Mouse (Mus musculus): ENCODE measurements at regions not wholly inside any gene's neighbourhood (a gene's known extent, or its start where the extent isn't known, plus 50 kb on each side); places are given as distances from the start of the nearest gene placed in this dataset.

- DNase-seq (ENCODE audit: low spot score in 2 of 2), result no peak
These were observed 527.9 kb upstream of the Mpdz start for GRCm38 (mm10) chr4:81970472-81970871.

DNA sequence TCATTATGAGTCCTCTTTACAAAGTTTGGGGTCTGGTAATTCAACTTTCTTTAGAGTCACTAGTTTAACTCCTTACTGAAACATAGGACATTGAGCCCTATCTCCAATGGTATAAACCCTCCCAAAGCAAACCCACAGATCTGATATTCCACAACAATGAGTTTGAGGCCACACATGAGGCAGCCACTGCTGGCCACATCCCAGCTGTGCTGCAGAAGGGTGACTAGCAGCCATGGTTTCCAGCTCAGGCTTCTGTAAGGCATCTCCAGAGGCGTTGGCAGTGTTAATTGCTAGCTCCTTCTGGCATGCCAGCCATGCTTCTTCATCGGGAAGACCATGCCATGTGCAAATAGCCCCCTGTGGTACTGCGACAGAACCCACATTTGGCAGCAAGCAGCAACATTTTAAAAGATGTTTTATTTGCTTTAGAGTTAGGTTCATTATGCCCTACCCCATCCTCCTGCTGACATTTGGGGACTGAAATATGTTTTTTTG lies 527.1 kb upstream of the Mpdz start:
- no peak for DNase-seq (ENCODE audit: low spot score in 2 of 2)

DNA sequence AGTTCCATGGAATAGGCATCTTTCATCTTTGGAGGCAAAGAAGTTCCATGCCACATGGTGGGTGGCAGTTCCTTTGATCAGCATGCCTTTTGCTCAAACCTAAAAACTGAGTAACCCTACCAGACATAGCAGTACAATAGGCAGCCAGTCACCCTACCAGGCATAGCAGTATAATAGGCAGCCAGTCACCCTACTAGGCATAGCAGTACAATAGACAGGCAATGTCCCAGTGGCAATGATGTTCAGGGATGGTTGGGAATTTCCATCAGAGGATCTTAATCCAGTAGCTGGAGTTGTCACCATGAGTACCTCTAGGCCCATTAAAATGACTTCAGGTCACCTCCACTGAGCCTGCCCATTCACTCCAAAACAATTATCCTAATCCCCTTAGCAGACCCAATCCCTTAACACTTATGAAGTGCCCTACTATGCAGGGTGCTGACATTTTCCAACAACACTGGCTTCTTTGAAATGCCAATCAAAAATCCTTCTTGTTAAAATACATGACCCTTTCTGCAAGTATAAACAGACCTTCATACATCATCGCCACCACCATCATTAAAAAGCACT lies 523.5 kb upstream of the Mpdz start:
- no peak for DNase-seq (ENCODE audit: low spot score in 2 of 2)

DNA sequence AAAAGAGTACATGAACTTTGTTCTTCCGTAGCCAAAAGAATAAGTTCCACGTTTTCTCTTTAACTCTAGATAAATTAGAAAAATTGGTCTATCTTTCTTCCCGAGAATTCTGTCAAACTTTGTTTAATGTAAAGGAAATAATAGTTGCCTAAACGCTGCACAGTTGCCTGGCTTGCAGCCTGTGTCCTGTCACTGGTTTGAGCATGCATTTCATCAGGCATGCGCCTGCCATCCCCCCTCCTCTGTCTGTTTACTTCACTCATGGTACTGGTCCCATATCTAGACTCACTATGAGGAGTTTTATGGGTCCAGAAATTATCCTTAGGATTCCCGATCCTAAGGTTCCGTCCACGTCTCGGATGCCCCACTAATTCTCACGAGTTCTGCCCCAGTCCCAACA lies 520.5 kb upstream of the Mpdz start:
- no peak for DNase-seq (ENCODE audit: low spot score in 2 of 2)

GRCm38 (mm10) chr4:81962586-81962985 lies 520.0 kb upstream of the Mpdz start:
- DNase-seq (ENCODE audit: low spot score in 2 of 2), result no peak

- no peak for DNase-seq (ENCODE audit: low spot score in 2 of 2)
These were observed 518.2 kb upstream of the Mpdz start for GRCm38 (mm10) chr4:81960552-81961534.

DNA sequence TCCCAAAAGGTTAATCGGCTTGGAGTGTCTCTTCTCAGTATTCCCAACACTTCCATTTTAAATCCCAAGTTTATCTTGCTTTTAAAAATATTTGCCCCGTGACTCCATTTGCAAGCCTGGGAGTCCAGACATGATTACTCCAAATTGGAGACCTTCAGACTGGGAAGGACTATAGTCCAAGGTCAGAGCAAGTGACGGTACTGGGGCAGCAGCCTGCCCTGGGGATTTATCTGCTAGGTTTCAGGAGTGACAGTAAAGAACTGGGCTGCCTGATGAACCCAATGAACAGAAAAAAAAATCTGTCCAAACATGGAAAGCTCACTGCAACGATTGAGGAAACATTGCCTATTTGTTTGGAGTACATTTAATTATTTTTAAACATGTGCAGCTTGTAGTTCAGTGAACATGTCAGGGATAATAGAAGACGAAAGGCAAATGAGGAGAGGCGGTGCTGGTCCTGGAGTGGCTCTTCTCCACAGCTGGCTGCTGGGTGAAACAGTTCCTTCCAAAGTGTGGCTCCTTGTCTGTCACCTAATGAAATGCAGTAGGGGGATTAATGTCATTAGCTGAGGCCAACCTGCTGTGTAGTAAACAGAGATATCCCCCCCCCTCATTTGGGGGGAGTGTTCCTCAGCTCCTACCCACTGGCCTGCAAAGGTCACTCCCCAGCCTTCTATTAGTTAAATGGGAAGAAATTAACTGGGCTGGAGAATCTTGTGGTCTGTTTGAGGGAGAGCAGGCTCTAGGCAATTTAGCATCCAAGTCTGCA lies 514.5 kb upstream of the Mpdz start:
- no peak for DNase-seq (ENCODE audit: low spot score in 2 of 2)

GRCm38 (mm10) chr4:81953023-81953422 lies 510.4 kb upstream of the Mpdz start:
- DNase-seq (ENCODE audit: low spot score in 2 of 2), result no peak

- no peak for DNase-seq (ENCODE audit: low spot score in 2 of 2)
These were observed 494.8 kb upstream of the Mpdz start for GRCm38 (mm10) chr4:81937384-81937783.

GRCm38 (mm10) chr4:81930956-81931355 lies 488.3 kb upstream of the Mpdz start:
- no peak for DNase-seq (ENCODE audit: low spot score in 2 of 2)

- no peak for DNase-seq (ENCODE audit: low spot score in 2 of 2)
These were observed 486.1 kb upstream of the Mpdz start for GRCm38 (mm10) chr4:81928581-81929244.

- DNase-seq (ENCODE audit: low spot score in 2 of 2), result no peak
These were observed 484.6 kb upstream of the Mpdz start for GRCm38 (mm10) chr4:81927176-81927714.

GRCm38 (mm10) chr4:81926662-81927141 lies 484.1 kb upstream of the Mpdz start:
- DNase-seq (ENCODE audit: low spot score in 2 of 2), result no peak

DNA sequence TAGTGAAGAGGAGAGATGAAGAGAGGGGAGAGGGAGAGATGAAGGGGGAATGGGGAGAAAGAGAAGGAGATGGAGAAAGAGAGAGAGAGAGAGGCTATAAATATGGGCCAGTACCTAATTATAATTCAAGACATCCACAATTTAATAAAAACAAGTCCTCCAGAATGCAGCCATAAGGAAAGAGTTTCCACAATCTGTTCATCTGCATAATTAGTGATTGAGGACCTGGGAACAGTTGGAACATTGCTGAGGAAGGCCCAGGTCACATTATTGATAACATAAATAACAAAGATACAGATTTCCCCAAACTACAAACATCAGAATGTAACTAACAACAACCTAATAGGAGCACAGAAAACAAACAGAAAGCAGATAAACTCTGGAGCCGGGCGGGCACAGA lies 483.0 kb upstream of the Mpdz start:
- DNase-seq (ENCODE audit: low spot score in 2 of 2), result no peak

DNA sequence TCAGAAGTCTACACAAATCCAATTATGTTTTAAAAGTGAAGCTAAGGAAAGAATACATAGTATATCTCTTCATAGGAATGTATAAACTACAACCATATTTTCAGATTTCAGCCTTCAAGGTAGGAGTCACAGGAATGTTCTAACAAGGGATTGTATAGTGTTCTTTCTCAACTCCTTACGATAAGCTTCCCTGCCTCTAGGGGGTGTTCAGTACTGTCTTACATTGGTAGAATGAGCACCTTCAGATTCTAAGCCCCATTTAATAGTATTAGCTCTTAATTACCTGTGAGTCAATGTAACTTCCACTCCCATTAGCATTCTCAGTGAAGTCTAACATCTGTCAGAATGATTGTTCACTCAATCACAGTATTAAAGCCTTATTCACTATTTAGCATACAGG lies 481.5 kb upstream of the Mpdz start:
- DNase-seq (ENCODE audit: low spot score in 2 of 2), result no peak

- no peak for DNase-seq (ENCODE audit: low spot score in 2 of 2)
These were observed 480.3 kb upstream of the Mpdz start for GRCm38 (mm10) chr4:81922876-81923275.

- DNase-seq (ENCODE audit: low spot score in 2 of 2), result no peak
These were observed 472.4 kb upstream of the Mpdz start for GRCm38 (mm10) chr4:81914971-81915370.

DNA sequence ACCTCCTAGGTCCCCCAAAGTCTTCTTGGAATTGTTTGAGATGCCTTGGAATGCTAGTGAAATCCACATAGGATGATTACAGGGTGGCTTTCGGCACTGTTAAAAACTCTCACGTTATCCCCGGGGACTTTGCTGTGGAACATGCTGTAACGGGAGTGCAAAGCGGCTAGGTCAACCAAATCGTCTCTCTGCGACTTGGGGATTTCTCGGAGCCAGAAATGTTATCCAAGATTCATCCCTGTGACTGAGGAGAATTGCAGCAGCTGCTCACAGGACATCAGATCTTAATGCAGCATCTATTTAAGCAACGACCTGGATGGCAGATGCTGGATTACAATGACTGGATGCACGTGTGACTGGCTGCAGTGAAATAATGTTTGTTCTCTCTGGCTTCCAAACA lies 470.7 kb upstream of the Mpdz start:
- no peak for DNase-seq (ENCODE audit: low spot score in 2 of 2)

- DNase-seq (ENCODE audit: low spot score in 2 of 2), result no peak
These were observed 470.0 kb upstream of the Mpdz start for GRCm38 (mm10) chr4:81912653-81913052.

GRCm38 (mm10) chr4:81899961-81900540 lies 457.4 kb upstream of the Mpdz start:
- DNase-seq (ENCODE audit: low spot score in 2 of 2), result no peak

DNA sequence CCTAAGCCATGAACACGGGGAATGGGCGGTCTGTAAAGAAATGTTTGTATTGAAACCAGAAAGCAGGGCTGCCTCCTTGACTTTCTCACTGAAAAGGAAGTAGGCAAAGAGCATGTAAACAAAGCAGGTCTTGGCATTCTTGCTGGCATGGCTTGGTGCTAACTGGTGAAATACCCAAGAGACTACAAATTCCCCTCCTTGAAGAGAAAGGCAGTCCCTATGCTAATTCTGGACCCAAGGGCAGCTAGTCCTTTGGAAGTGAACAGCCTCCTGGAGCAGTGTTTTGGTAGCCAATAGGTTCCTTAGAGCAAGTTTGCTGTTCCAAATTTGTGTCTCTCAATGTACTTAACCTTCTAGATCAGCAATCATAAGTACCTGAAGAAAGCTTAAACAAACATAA lies 456.0 kb upstream of the Mpdz start:
- no peak for DNase-seq (ENCODE audit: low spot score in 2 of 2)

Data from frontal cortex, postnatal 14 days (tissue).